Mouse (Mus musculus) limb, embryonic 14.5 days (tissue): ENCODE data around the gene Ube2h. TPM values are rescaled to one million over a fixed set of nuclear protein-coding genes. Genes with fewer than 3 reads are reported as not detected.

ENCODE experiments used
- ATAC-seq: fragments of 200-750 bp; cut with Nextera tagmentation; 2 replicates; pipeline ENCODE4 v1.8.0; 2017; ENCODE audit warnings: low read depth, moderate number of reproducible peaks, moderate TSS enrichment; ENCODE audit not compliant: low FRiP score
- DNase-seq: peaks from one replicate; pipeline ENCODE4 v3.0.0-alpha.2; 2015; ENCODE audit warnings: low spot score
- H3K27ac ChIP-seq: fragments of 300-500 bp; sonication (generic); replicated peaks from 2 replicates; pipeline ENCODE4 v1.5.1; 2014; ENCODE audit warnings: low read depth, mild to moderate bottlenecking, low read length, moderate library complexity, mixed read lengths
- H3K27me3 ChIP-seq: fragments of 300-500 bp; sonication (generic); 2 replicates; pipeline ENCODE4 v1.6.1; 2014; ENCODE audit warnings: low read length, mixed read lengths; ENCODE audit not compliant: control insufficient read depth, insufficient read depth
- H3K36me3 ChIP-seq: fragments of 300-500 bp; sonication (generic); 2 replicates; pipeline ENCODE4 v1.6.1; 2014; ENCODE audit warnings: mild to moderate bottlenecking, low read length, moderate library complexity, mixed read lengths; ENCODE audit not compliant: control insufficient read depth, insufficient read depth
- H3K4me1 ChIP-seq: fragments of 300-500 bp; sonication (generic); 2 replicates; pipeline ENCODE4 v1.6.1; 2014; ENCODE audit warnings: antibody characterized with exemption, low read length, mixed read lengths; ENCODE audit not compliant: control insufficient read depth, insufficient read depth
- H3K4me2 ChIP-seq: fragments of 300-500 bp; sonication (generic); replicated peaks from 2 replicates; pipeline ENCODE4 v1.6.1; 2014; ENCODE audit warnings: low read depth, mild to moderate bottlenecking, low read length, moderate library complexity; ENCODE audit not compliant: severe bottlenecking
- H3K4me3 ChIP-seq: fragments of 300-500 bp; sonication (generic); replicated peaks from 2 replicates; pipeline ENCODE4 v1.5.1; 2014; ENCODE audit warnings: low read length
- H3K9ac ChIP-seq: fragments of 300-500 bp; sonication (generic); 2 replicates; pipeline ENCODE4 v1.6.1; 2014; ENCODE audit warnings: mild to moderate bottlenecking, low read depth, low read length, moderate library complexity; ENCODE audit not compliant: severe bottlenecking
- H3K9me3 ChIP-seq: fragments of 300-500 bp; sonication (generic); 2 replicates; pipeline ENCODE4 v1.6.1; 2016; ENCODE audit warnings: low read length; ENCODE audit not compliant: control insufficient read depth
- POLR2A ChIP-seq: fragments of 200-500 bp; IDR thresholded peaks from 2 replicates; pipeline ENCODE4 v1.8.0; 2012; ENCODE audit warnings: inconsistent platforms, mild to moderate bottlenecking, moderate library complexity, borderline replicate concordance; ENCODE audit not compliant: insufficient read depth, insufficient read length; ENCODE audit errors: extremely low read depth
- WGBS: fragments of 180-500 bp; shearing (Covaris S2); extraction: QIAGEN DNeasy Blood & Tissue Kit; methylation state at CpG from one replicate; pipeline ENCODE4 v1.1.7; 2014; 5-methylcytosine and 5-hydroxymethylcytosine counted together
- polyA plus RNA-seq, 2 experiments: library from polyadenylated mRNA; depleted of rRNA in 1 of 2; stranded (reverse) in 1 of 2; unstranded in 1 of 2; fragments of >200 nt; fragmentation: Nextera tagmentation in 1 of 2; extraction: Ambion mirVana in 1 of 2; gene quantifications; 2 replicates each; pipeline versions ENCODE4 v1.2.1 to v1.2.3; 2012 to 2014

The Ube2h gene
- polyA plus RNA-seq (2012; rRNA removed) (43.0 and 45.7 TPM in 2 replicates), polyA plus RNA-seq (2014; fragmentation: Nextera tagmentation; extraction: Ambion mirVana) (50.1 and 55.8 TPM in 2 replicates)

- peak within 1 kb of the TSS; percentile 76 for H3K9ac ChIP-seq
- peak within 1 kb of the TSS; percentile 60 for H3K4me2 ChIP-seq
- H3K4me3 ChIP-seq: peak within 1 kb of the TSS; percentile 74
- peak; percentile 61; the same call in 1 of the 2 replicates for TF ChIP-seq POLR2A
- H3K9me3 ChIP-seq: no peaks in the 10 kb centered on the region
- peak within 1 kb of the TSS; percentile 84 for H3K27ac ChIP-seq
- ATAC-seq: peak; percentile 96
- peaks cover 24% of the 10 kb centered on the region for H3K4me1 ChIP-seq
- H3K36me3 ChIP-seq: no peaks in the 10 kb centered on the region
- 1% methylated on average over 31 of the region's 33 CpGs for WGBS
- H3K27me3 ChIP-seq: no peaks in the 10 kb centered on the region
- DNase-seq: peak; percentile 95
Measured at GRCm38 (mm10) chr6:30304399-30304917, at the start of gene Ube2h. Gene Ube2h, minus strand, starts transcription at chr6:30304539.

DNA sequence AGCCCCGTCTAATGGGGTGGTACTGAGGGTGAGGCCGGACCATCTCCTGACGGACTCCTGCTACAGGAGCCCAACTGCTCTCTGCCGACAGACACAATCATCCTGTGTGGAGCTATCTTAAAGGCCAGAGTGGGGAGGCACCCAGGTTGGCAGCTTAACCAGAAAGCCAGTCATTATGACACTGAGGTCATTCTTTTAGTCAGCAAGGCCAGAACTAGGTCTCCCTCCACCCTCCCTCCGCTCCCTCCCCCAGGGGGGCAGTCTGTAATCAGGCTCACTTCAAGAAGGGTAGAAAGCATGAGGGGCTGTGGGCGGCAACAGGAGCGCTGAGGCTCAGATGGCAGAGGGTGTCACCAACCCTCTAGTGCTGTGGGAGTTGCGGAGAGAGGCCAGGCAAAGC lies 49.3 kb upstream of the Ube2h start:
- no peak overlapping the region for H3K4me2 ChIP-seq
- DNase-seq: no peak
- 72% methylated on average over 8 of the region's 8 CpGs for whole genome bisulfite sequencing
- no peaks in the 10 kb centered on the region for H3K9me3 ChIP-seq
- no peak for TF ChIP-seq POLR2A
- H3K9ac ChIP-seq: no peak overlapping the region
- ATAC-seq: no peak
- H3K27ac ChIP-seq: no peak overlapping the region
- H3K27me3 ChIP-seq: no peaks in the 10 kb centered on the region
- H3K36me3 ChIP-seq: no peaks in the 10 kb centered on the region
- no peaks in the 10 kb centered on the region for H3K4me1 ChIP-seq
- H3K4me3 ChIP-seq: no peak overlapping the region

GRCm38 (mm10) chr6:30352762-30353161 lies 48.4 kb upstream of the Ube2h start:
- TF ChIP-seq POLR2A: no peak
- H3K36me3 ChIP-seq: no peaks in the 10 kb centered on the region
- H3K9me3 ChIP-seq: no peaks in the 10 kb centered on the region
- H3K27me3 ChIP-seq: no peaks in the 10 kb centered on the region
- no peak overlapping the region for H3K27ac ChIP-seq
- ATAC-seq (no peak), DNase-seq (no peak)
- WGBS: 45% methylated on average over 8 of the region's 8 CpGs
- H3K4me3 ChIP-seq: no peak overlapping the region
- no peaks in the 10 kb centered on the region for H3K4me1 ChIP-seq
- H3K4me2 ChIP-seq: no peak overlapping the region
- 0 out of 2 replicates have a peak overlapping the region, but pooled peaks have one; percentile 3 for H3K9ac ChIP-seq

DNA sequence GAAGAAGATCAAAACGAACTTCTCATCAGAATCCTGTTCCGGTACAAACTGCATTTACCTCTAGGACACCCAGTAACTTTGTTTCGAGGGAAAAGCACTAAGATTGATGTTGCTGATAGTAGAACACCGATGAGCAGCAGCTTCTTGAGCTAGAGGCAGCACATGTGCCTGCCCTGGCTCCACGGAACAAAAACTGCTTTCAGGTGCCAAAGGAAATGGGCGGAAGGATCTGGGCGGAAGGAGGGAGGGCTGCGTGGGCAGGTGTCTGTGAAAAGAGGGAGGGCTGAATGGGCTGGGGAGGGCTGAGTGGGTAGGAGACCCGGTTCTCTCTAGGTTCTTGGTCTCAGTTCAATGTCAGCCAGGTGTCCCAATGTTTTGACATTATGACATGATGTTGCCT lies 47.0 kb upstream of the Ube2h start:
- no peak overlapping the region for H3K27ac ChIP-seq
- no peak overlapping the region for H3K9ac ChIP-seq
- TF ChIP-seq POLR2A: no peak
- 81% methylated on average over 9 of the region's 9 CpGs for WGBS
- H3K4me2 ChIP-seq: no peak overlapping the region
- no peaks in the 10 kb centered on the region for H3K36me3 ChIP-seq
- no peak overlapping the region for H3K4me3 ChIP-seq
- H3K4me1 ChIP-seq: no peaks in the 10 kb centered on the region
- ATAC-seq (no peak), DNase-seq (no peak)
- H3K9me3 ChIP-seq: no peaks in the 10 kb centered on the region
- no peaks in the 10 kb centered on the region for H3K27me3 ChIP-seq

GRCm38 (mm10) chr6:30347288-30347801 lies 43.0 kb upstream of the Ube2h start:
- Histone ChIP-seq H3K4me3 (no peak overlapping the region), H3K36me3 (no peaks in the 10 kb centered on the region)
- 81% methylated on average over 4 of the region's 4 CpGs for WGBS

DNA sequence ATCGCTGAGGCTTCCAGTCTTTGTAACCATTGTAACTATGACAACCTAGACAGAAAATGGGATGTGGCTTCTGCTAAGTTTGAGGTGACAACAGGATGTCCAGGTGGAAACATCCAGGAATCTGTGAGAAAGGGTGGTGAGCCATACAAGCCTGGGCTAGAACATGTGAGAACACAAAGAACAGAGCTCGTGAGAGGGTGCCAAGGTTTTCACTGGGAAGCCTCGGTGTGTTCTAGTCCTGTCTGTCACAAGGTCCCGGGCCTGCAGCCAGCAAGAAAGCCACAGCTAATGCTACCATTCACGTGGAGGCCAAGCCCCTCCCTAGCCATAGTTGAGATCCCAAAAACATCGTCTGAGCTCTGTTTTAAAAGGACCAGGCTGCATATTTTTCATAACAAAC lies 42.4 kb upstream of the Ube2h start:
- H3K27me3 ChIP-seq: no peaks in the 10 kb centered on the region
- DNase-seq: no peak
- H3K36me3 ChIP-seq: no peaks in the 10 kb centered on the region
- H3K27ac ChIP-seq: no peak overlapping the region
- H3K4me1 ChIP-seq: no peaks in the 10 kb centered on the region
- WGBS: 66% methylated on average over 6 of the region's 6 CpGs
- H3K9ac ChIP-seq: no peak overlapping the region
- no peak overlapping the region for H3K4me3 ChIP-seq
- no peak overlapping the region for H3K4me2 ChIP-seq
- no peaks in the 10 kb centered on the region for H3K9me3 ChIP-seq
- no peak for TF ChIP-seq POLR2A
- no peak for ATAC-seq

More at GRCm38 (mm10) chr6:30347288-30347801, 43.0 kb upstream of the Ube2h start:
- no peak overlapping the region for H3K27ac ChIP-seq
- no peak overlapping the region for H3K4me2 ChIP-seq
- H3K9me3 ChIP-seq: no peaks in the 10 kb centered on the region
- H3K9ac ChIP-seq: no peak overlapping the region
- no peaks in the 10 kb centered on the region for H3K4me1 ChIP-seq
- H3K27me3 ChIP-seq: no peaks in the 10 kb centered on the region
- DNase-seq (no peak), ATAC-seq (no peak)
- TF ChIP-seq POLR2A: no peak
